ENCODE assay signal across 1 mouse cellular context in the genomic region with DNA sequence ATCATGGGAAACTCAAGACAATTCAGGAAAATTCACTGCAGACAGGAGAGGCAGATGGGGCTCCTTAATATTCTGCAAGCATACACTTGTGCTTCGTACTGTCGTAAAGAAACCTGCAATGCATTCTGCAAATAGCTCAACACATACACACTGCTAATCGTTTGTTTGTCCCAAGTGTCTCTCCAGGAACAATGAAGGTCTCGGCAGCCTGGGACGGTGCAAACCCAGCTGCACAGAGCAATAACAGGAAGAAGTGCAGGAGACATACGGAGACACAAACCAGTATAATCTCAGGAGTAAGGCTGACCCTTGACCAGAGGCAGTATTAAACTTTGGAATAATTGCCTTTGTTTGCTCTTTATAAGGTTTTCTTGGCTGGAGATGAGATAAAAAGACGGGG.
TF ChIP-seq lines count a peak whose summit lies in the region.

No protein-coding gene starts in this region.

TF ChIP-seq in myocyte, 11 proteins besides CTCF, POLR2A, EP300 and RAD21 (continued from another document):
- TF ChIP-seq USF1 (IDR thresholded peaks at IDR 0.05; ENCODE audit: low read depth) = no peak
- no peak for TF ChIP-seq REST (IDR thresholded peaks at IDR 0.05; ENCODE audit: insufficient read depth, insufficient read length)
- no peak for TF ChIP-seq SRF (IDR thresholded peaks at IDR 0.05; ENCODE audit: control insufficient read depth, insufficient read length, low read depth)
- no peak for TF ChIP-seq MAX (IDR thresholded peaks at IDR 0.05; ENCODE audit: low read depth)
- TF ChIP-seq CEBPB (IDR thresholded peaks at IDR 0.05; ENCODE audit: insufficient read depth, poor library complexity, severe bottlenecking) = no peak
